Mouse (Mus musculus) MEL (cell line): Measurements from ENCODE around the gene Cdh5. TPM values are rescaled to one million over a fixed set of nuclear protein-coding genes. Genes with fewer than 3 reads are reported as not detected.

ENCODE experiments used
- DNase-seq: peaks from one replicate; pipeline ENCODE4 v3.0.0; 2011; ENCODE audit warnings: low read depth, low spot score
- H3K27ac ChIP-seq: 2 replicates; pipeline ENCODE4 v1.5.1; 2012; ENCODE audit warnings: low read depth, mild to moderate bottlenecking, control low read depth, low read length, moderate library complexity; ENCODE audit not compliant: control insufficient read depth
- H3K27me3 ChIP-seq, 2 experiments: fragments of 150-350 bp in 1 of 2; sonication (generic) in 1 of 2; 2 replicates each; pipeline ENCODE4 v1.6.1; 2012; ENCODE audit warnings: low read length in 2 of 2, mild to moderate bottlenecking in 2 of 2, improper control_type of control experiment in 1 of 2, moderate library complexity in 1 of 2; ENCODE audit not compliant: insufficient read depth in 2 of 2, control insufficient read depth in 1 of 2
- H3K36me3 ChIP-seq, 2 experiments: 2 replicates each; pipeline ENCODE4 v1.6.1; 2012 to 2014; ENCODE audit warnings: low read length in 2 of 2, improper control_type of control experiment in 1 of 2, inconsistent platforms in 1 of 2, mild to moderate bottlenecking in 1 of 2; ENCODE audit not compliant: insufficient read depth in 2 of 2, control insufficient read depth in 1 of 2
- H3K4me1 ChIP-seq, 2 experiments: fragments of 150-350 bp in 1 of 2; sonication (generic) in 1 of 2; 2 replicates each; pipeline ENCODE4 v1.6.1; 2012; ENCODE audit warnings: low read length in 2 of 2, improper control_type of control experiment in 1 of 2, mild to moderate bottlenecking in 1 of 2; ENCODE audit not compliant: insufficient read depth in 2 of 2, control insufficient read depth in 1 of 2
- H3K4me3 ChIP-seq, 2 experiments: fragments of 150-350 bp in 1 of 2; sonication (generic) in 1 of 2; 2 replicates each; pipeline ENCODE4 v1.5.1; 2012; ENCODE audit warnings: low read depth in 2 of 2, low read length in 2 of 2, mild to moderate bottlenecking in 2 of 2, moderate library complexity in 2 of 2, control low read depth in 1 of 2, improper control_type of control experiment in 1 of 2; ENCODE audit not compliant: control insufficient read depth in 1 of 2, insufficient read depth in 1 of 2
- H3K79me2 ChIP-seq: 2 replicates; pipeline ENCODE4 v1.6.1; 2012; ENCODE audit warnings: mild to moderate bottlenecking, low read length, moderate library complexity; ENCODE audit not compliant: control insufficient read depth, poor library complexity, insufficient read depth
- H3K9ac ChIP-seq: 2 replicates; pipeline ENCODE4 v1.6.1; 2012; ENCODE audit warnings: low read depth, mild to moderate bottlenecking, control low read depth, low read length, moderate library complexity; ENCODE audit not compliant: control insufficient read depth, poor library complexity, severe bottlenecking
- H3K9me3 ChIP-seq: fragments of 150-350 bp; sonication (generic); replicated peaks from 2 replicates; pipeline ENCODE4 v1.6.1; 2012; ENCODE audit warnings: mild to moderate bottlenecking, low read length, improper control_type of control experiment, moderate library complexity; ENCODE audit not compliant: insufficient read depth
- BHLHE40 ChIP-seq: IDR thresholded peaks from 2 replicates; pipeline ENCODE4 v1.6.1; 2012; ENCODE audit warnings: low read depth, mild to moderate bottlenecking, inconsistent platforms, low read length, improper control_type of control experiment, borderline replicate concordance
- E2F4 ChIP-seq: IDR thresholded peaks from 2 replicates; pipeline ENCODE4 v1.6.1; 2011; ENCODE audit warnings: low read depth, low read length, improper control_type of control experiment, borderline replicate concordance
- ELF1 ChIP-seq: IDR thresholded peaks from 2 replicates; pipeline ENCODE4 v1.6.1; 2014; ENCODE audit warnings: low read depth, mild to moderate bottlenecking, inconsistent platforms, low read length, improper control_type of control experiment, moderate library complexity
- EP300 ChIP-seq, 2 experiments: IDR thresholded peaks; 2 replicates each; pipeline ENCODE4 v1.6.1; 2011; ENCODE audit warnings: improper control_type of control experiment in 2 of 2, low read length in 2 of 2, low read depth in 1 of 2, mild to moderate bottlenecking in 1 of 2
- GABPA ChIP-seq: IDR thresholded peaks from 2 replicates; pipeline ENCODE4 v1.6.1; 2012; ENCODE audit warnings: low read depth, mild to moderate bottlenecking, inconsistent platforms, low read length, improper control_type of control experiment, moderate library complexity
- MAX ChIP-seq: IDR thresholded peaks from 2 replicates; pipeline ENCODE4 v1.6.1; 2011; ENCODE audit warnings: low read length, improper control_type of control experiment
- MEF2A ChIP-seq: IDR thresholded peaks from 2 replicates; pipeline ENCODE4 v1.6.1; 2014; ENCODE audit warnings: low read depth, mild to moderate bottlenecking, inconsistent platforms, low read length, improper control_type of control experiment; ENCODE audit not compliant: poor library complexity, insufficient replicate concordance, severe bottlenecking; ENCODE audit errors: extremely low read depth
- MYC ChIP-seq: IDR thresholded peaks from 2 replicates; pipeline ENCODE4 v1.6.1; 2011; ENCODE audit warnings: low read depth, mild to moderate bottlenecking, low read length, improper control_type of control experiment, moderate library complexity
- NELFE ChIP-seq: IDR thresholded peaks from 2 replicates; pipeline ENCODE4 v1.6.1; 2011; ENCODE audit warnings: low read depth, low read length, improper control_type of control experiment
- NRF1 ChIP-seq: IDR thresholded peaks from 2 replicates; pipeline ENCODE4 v1.6.1; 2014; ENCODE audit warnings: low read depth, mild to moderate bottlenecking, inconsistent platforms, low read length, improper control_type of control experiment, moderate library complexity; ENCODE audit not compliant: poor library complexity, insufficient read depth, severe bottlenecking
- POLR2A ChIP-seq, 2 experiments: IDR thresholded peaks; 2 replicates each; pipeline ENCODE4 v1.6.1; 2011 to 2012; ENCODE audit warnings: low read length in 2 of 2, mild to moderate bottlenecking in 2 of 2, control low read depth in 1 of 2, improper control_type of control experiment in 1 of 2, low read depth in 1 of 2, moderate library complexity in 1 of 2; ENCODE audit not compliant: control insufficient read depth in 1 of 2, insufficient read depth in 1 of 2, poor library complexity in 1 of 2
- POLR2AphosphoS5 ChIP-seq: IDR thresholded peaks from 2 replicates; pipeline ENCODE4 v1.6.1; 2012; ENCODE audit warnings: low read depth, borderline replicate concordance, mild to moderate bottlenecking, inconsistent platforms, low read length, moderate library complexity, mixed read lengths
- TCF12 ChIP-seq: IDR thresholded peaks from 2 replicates; pipeline ENCODE4 v1.6.1; 2014; ENCODE audit warnings: low read depth, mild to moderate bottlenecking, inconsistent platforms, low read length, improper control_type of control experiment, moderate library complexity
- USF1 ChIP-seq: IDR thresholded peaks from 2 replicates; pipeline ENCODE4 v1.6.1; 2014; ENCODE audit warnings: low read depth, mild to moderate bottlenecking, inconsistent platforms, low read length, improper control_type of control experiment, moderate library complexity
- USF2 ChIP-seq, 2 experiments: IDR thresholded peaks; 2 replicates each; pipeline ENCODE4 v1.6.1; 2011 to 2012; ENCODE audit warnings: improper control_type of control experiment in 2 of 2, low read length in 2 of 2, borderline replicate concordance in 1 of 2, inconsistent platforms in 1 of 2, low read depth in 1 of 2, mild to moderate bottlenecking in 1 of 2; ENCODE audit not compliant: insufficient read depth in 1 of 2
- ZC3H11A ChIP-seq: IDR thresholded peaks from 2 replicates; pipeline ENCODE4 v1.6.1; 2012; ENCODE audit warnings: low read depth, mild to moderate bottlenecking, inconsistent platforms, low read length, improper control_type of control experiment
- ZKSCAN1 ChIP-seq: IDR thresholded peaks from 2 replicates; pipeline ENCODE4 v1.6.1; 2012; ENCODE audit warnings: low read depth, mild to moderate bottlenecking, inconsistent platforms, low read length, improper control_type of control experiment, moderate library complexity
- ZNF384 ChIP-seq: IDR thresholded peaks from 2 replicates; pipeline ENCODE4 v1.6.1; 2012; ENCODE audit warnings: low read depth, mild to moderate bottlenecking, inconsistent platforms, low read length, improper control_type of control experiment
- polyA plus RNA-seq, 2 experiments: library from polyadenylated mRNA; stranded (reverse) in 1 of 2; unstranded in 1 of 2; fragments of >175 nt in 1 of 2; fragments of >200 nt in 1 of 2; gene quantifications; 2 replicates each; pipeline versions ENCODE4 v1.2.1 to v1.2.4; 2012; ENCODE audit warnings: low replicate concordance in 2 of 2, low read depth in 1 of 2; ENCODE audit not compliant: insufficient read length in 2 of 2, insufficient read depth in 1 of 2, missing spikeins in 1 of 2
- total RNA-seq: library from RNA; depleted of rRNA; stranded (reverse); fragments of 300-350 nt; gene quantifications from 2 replicates; pipeline ENCODE4 v1.2.3, GENCODE M21; 2012

Cdh5 gene
- total and polyA plus RNA-seq, 3 experiments, result not detected

DNA sequence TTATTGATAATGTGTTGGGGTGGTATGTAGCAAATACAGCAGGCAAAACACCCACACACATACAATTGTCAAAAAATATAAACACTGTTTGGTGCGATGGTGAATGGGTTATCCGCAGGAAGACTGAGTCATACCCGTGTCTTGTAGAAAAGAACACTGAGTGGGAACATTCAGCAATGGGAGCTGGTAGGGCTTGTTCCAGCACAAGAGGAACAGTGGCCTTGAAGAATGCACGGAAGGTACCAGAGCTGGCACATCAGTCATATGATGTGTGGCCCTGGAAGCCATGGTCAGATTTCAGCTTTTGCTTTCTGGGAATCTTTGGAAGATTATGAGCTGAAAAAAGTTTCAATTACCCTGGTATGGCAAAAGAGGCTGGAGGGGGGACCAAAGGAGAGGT is 85.4 kb downstream of the Cdh5 start:
- Histone ChIP-seq H3K36me3 (no peaks in the 10 kb centered on the region), H3K9ac (no peak overlapping the region), H3K79me2 (no peaks in the 10 kb centered on the region), H3K27ac (no peak overlapping the region), H3K4me3 (no peak overlapping the region), H3K4me1 (no peaks in the 10 kb centered on the region), H3K9me3 (no peaks in the 10 kb centered on the region), H3K27me3 (no peaks in the 10 kb centered on the region)
- no peak for DNase-seq
- TF ChIP-seq MEF2A, result no peak
- TF ChIP-seq MAX, result no peak
- no peak for TF ChIP-seq E2F4
- TF ChIP-seq BHLHE40, result no peak
- TF ChIP-seq TCF12, result no peak
- no peak for TF ChIP-seq POLR2A (IDR thresholded peaks at IDR 0.05; ENCODE audit: control insufficient read depth in 1 of 2, insufficient read depth in 1 of 2, low read depth in 1 of 2, low read length in 2 of 2, poor library complexity in 1 of 2)
- no peak for TF ChIP-seq ELF1
- no peak for TF ChIP-seq ZC3H11A
- no peak for TF ChIP-seq EP300 (IDR thresholded peaks at IDR 0.05; ENCODE audit: low read depth in 1 of 2, low read length in 2 of 2)
- TF ChIP-seq USF1, result no peak

DNA sequence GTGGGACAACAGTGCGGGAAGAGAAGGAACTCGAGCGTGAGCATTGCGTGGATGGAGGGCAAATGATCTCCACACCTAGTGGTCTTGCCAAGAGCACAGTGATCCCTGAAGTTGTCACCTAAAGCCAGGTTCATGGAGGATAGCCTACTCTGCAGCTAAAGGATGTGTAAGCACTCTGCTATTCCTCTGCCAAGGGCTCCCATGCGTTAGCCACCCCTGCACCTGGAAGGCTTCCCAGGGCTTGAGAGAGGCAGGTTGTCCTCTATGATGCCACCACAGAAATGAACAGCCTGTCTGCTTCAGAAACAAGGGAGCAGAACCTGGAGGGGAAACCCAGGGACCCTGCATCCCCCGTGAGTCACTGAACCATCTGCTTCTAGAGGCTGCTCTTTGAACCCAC is 86.2 kb downstream of the Cdh5 start:
- no peak for TF ChIP-seq POLR2AphosphoS5
- no peak for TF ChIP-seq NELFE
- TF ChIP-seq ZKSCAN1, result no peak
- TF ChIP-seq NRF1, result no peak
- no peak for TF ChIP-seq USF2 (IDR thresholded peaks at IDR 0.05; ENCODE audit: borderline replicate concordance in 1 of 2, insufficient read depth in 1 of 2, low read depth in 1 of 2, low read length in 2 of 2)
- TF ChIP-seq MYC, result no peak
- no peak for TF ChIP-seq TCF12
- no peak for TF ChIP-seq ZNF384
- no peak for TF ChIP-seq POLR2A (IDR thresholded peaks at IDR 0.05; ENCODE audit: control insufficient read depth in 1 of 2, insufficient read depth in 1 of 2, low read depth in 1 of 2, low read length in 2 of 2, poor library complexity in 1 of 2)
- no peak for TF ChIP-seq GABPA
- TF ChIP-seq ZC3H11A, result no peak
- no peak for TF ChIP-seq E2F4
- Histone ChIP-seq H3K9me3 (no peaks in the 10 kb centered on the region), H3K4me3 (no peak overlapping the region), H3K79me2 (no peaks in the 10 kb centered on the region), H3K9ac (no peak overlapping the region), H3K36me3 (no peaks in the 10 kb centered on the region), H3K27ac (no peak overlapping the region), H3K4me1 (no peaks in the 10 kb centered on the region), H3K27me3 (no peaks in the 10 kb centered on the region)
- no peak for DNase-seq
